Mouse (Mus musculus): Measurements from ENCODE around the gene Ppm1h. TPM values are rescaled to one million over a fixed set of nuclear protein-coding genes. Genes with fewer than 3 reads are reported as not detected.
A peak's percentile ranks its signal among the peaks of the same experiment; 100 is the strongest.

Ppm1h gene
- polyA plus RNA-seq, 1 experiment from 2014 or later, result 11.5 TPM

DNA sequence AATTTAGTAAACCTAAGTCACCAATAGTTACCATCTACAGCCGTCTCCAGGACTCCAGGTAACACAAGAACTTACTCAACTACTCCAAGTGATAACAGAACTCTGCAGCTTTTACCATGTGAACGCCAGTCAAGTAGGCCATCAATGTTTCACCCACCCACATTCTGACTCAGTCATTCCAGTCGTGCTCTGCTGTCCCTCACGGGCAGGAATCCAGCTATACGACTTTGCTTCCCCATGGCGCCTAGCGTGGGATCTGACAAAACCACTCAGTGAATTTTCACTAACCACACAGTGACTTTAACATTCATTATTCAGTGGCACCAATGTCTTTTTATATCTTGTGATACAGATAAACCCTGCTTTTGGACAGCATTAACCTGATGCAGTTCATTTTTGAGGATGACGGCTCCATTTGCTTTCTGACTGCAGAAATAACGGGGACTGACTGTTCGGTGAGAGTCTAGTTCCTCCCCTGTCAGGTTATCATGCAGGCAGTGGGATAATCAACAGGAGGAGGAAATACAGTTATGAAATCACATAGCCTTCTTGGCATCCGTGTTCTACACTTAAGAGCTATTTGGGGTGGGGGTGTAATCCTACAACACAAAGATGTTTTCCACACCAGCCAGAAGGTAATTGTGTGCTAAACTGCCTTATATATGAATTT is 304.5 kb downstream of the Ppm1h start:
- WGBS, result 83% methylated on average over 11 of the region's 11 CpGs
- Histone ChIP-seq H3K4me1 (ENCODE audit: control insufficient read depth, insufficient read depth, low read length) (peaks cover 27% of the 10 kb centered on the region; the same call in 1 of the 2 replicates), H3K27ac (ENCODE audit: low read length) (0 out of 2 replicates have a peak overlapping the region, but pooled peaks have one; percentile 27), H3K4me3 (ENCODE audit: low read depth, low read length) (peak overlapping the region; percentile 88), H3K9me3 (ENCODE audit: control insufficient read depth, low read depth, low read length) (no peaks in the 10 kb centered on the region), H3K9ac (replicated peaks; ENCODE audit: low read depth, low read length) (0 out of 2 replicates have a peak overlapping the region, but pooled peaks have one; percentile 100), H3K4me2 (replicated peaks; ENCODE audit: low read depth, low read length) (peak overlapping the region; percentile 51), H3K36me3 (ENCODE audit: control insufficient read depth, insufficient read depth, low read length) (peaks cover 13% of the 10 kb centered on the region), H3K27me3 (ENCODE audit: control insufficient read depth, insufficient read depth, low read length) (no peaks in the 10 kb centered on the region)
- ATAC-seq (ENCODE audit: insufficient number of reproducible peaks, insufficient read depth, low FRiP score, low read depth), result no peak

- ATAC-seq (ENCODE audit: insufficient number of reproducible peaks, insufficient read depth, low FRiP score, low read depth), result no peak
- peak overlapping the region; percentile 100 for H3K27ac ChIP-seq (ENCODE audit: low read length)
- H3K27me3 ChIP-seq (ENCODE audit: control insufficient read depth, insufficient read depth, low read length), result no peaks in the 10 kb centered on the region
- peaks cover 13% of the 10 kb centered on the region for H3K36me3 ChIP-seq (ENCODE audit: control insufficient read depth, insufficient read depth, low read length)
- peak overlapping the region; percentile 100 for H3K9ac ChIP-seq (replicated peaks; ENCODE audit: low read depth, low read length)
- 35% methylated on average over 10 of the region's 10 CpGs for WGBS
- H3K4me3 ChIP-seq (ENCODE audit: low read depth, low read length), result peak overlapping the region; percentile 88
- H3K4me1 ChIP-seq (ENCODE audit: control insufficient read depth, insufficient read depth, low read length), result peaks cover 28% of the 10 kb centered on the region; the same call in 1 of the 2 replicates
- H3K9me3 ChIP-seq (ENCODE audit: control insufficient read depth, low read depth, low read length), result no peaks in the 10 kb centered on the region
- H3K4me2 ChIP-seq (replicated peaks; ENCODE audit: low read depth, low read length), result peak overlapping the region; percentile 51
These were observed 305.3 kb downstream of the Ppm1h start for GRCm38 (mm10) chr10:122983579-122984530.

DNA sequence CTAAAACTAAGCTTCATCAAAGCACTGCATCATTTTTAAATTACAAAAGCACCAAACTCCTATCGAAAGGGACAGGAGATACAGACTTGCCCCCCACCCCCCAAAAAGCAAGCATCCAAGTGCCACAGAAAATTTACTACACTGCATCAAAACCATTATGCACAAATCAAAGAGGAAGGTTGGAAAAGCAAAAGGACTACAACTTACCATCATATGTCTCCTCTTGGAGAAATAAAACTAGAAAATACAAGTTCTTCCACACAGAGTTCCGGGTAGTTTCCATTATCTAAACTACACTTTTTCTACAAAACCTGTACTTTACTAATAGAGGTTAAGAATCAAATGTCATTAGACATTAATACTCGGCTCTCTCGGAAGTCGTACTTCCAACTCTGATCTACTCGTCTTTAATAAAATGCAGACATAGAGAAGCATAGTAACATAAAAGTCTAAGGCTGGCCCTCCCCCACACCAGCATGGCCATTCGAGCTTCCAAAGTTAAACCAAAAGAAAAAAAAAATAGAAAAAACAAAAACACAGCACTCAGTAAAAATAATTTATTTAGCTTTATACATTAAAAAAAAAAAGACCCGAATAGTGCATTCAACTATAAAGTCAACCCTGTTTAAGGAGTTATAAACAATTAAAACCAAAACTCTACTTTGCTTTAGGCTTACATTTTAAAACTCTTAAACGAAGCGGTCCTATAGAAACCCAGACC is 306.1 kb downstream of the Ppm1h start:
- H3K27me3 ChIP-seq (ENCODE audit: control insufficient read depth, insufficient read depth, low read length), result no peaks in the 10 kb centered on the region
- ATAC-seq (ENCODE audit: insufficient number of reproducible peaks, insufficient read depth, low FRiP score, low read depth), result no peak
- peaks cover 13% of the 10 kb centered on the region for H3K36me3 ChIP-seq (ENCODE audit: control insufficient read depth, insufficient read depth, low read length)
- peak overlapping the region; percentile 100 for H3K9ac ChIP-seq (replicated peaks; ENCODE audit: low read depth, low read length)
- peak overlapping the region; percentile 51 for H3K4me2 ChIP-seq (replicated peaks; ENCODE audit: low read depth, low read length)
- no peaks in the 10 kb centered on the region for H3K9me3 ChIP-seq (ENCODE audit: control insufficient read depth, low read depth, low read length)
- 2% methylated on average over 10 of the region's 10 CpGs for WGBS
- peak overlapping the region; percentile 88 for H3K4me3 ChIP-seq (ENCODE audit: low read depth, low read length)
- H3K4me1 ChIP-seq (ENCODE audit: control insufficient read depth, insufficient read depth, low read length), result peaks cover 28% of the 10 kb centered on the region; the same call in 1 of the 2 replicates
- peak overlapping the region; percentile 100 for H3K27ac ChIP-seq (ENCODE audit: low read length)

GRCm38 (mm10) chr10:122985252-122985514 is 306.6 kb downstream of the Ppm1h start:
- no peaks in the 10 kb centered on the region for H3K27me3 ChIP-seq (ENCODE audit: control insufficient read depth, insufficient read depth, low read length)
- H3K4me2 ChIP-seq (replicated peaks; ENCODE audit: low read depth, low read length), result peak overlapping the region; percentile 51
- peak overlapping the region; percentile 88 for H3K4me3 ChIP-seq (ENCODE audit: low read depth, low read length)
- ATAC-seq (ENCODE audit: insufficient number of reproducible peaks, insufficient read depth, low FRiP score, low read depth), result no peak
- under 1% methylated on average over 37 of the region's 37 CpGs for WGBS
- H3K27ac ChIP-seq (ENCODE audit: low read length), result peak overlapping the region; percentile 100
- H3K4me1 ChIP-seq (ENCODE audit: control insufficient read depth, insufficient read depth, low read length), result peaks cover 28% of the 10 kb centered on the region; the same call in 1 of the 2 replicates
- no peaks in the 10 kb centered on the region for H3K9me3 ChIP-seq (ENCODE audit: control insufficient read depth, low read depth, low read length)
- peaks cover 13% of the 10 kb centered on the region for H3K36me3 ChIP-seq (ENCODE audit: control insufficient read depth, insufficient read depth, low read length)
- H3K9ac ChIP-seq (replicated peaks; ENCODE audit: low read depth, low read length), result peak overlapping the region; percentile 100

DNA sequence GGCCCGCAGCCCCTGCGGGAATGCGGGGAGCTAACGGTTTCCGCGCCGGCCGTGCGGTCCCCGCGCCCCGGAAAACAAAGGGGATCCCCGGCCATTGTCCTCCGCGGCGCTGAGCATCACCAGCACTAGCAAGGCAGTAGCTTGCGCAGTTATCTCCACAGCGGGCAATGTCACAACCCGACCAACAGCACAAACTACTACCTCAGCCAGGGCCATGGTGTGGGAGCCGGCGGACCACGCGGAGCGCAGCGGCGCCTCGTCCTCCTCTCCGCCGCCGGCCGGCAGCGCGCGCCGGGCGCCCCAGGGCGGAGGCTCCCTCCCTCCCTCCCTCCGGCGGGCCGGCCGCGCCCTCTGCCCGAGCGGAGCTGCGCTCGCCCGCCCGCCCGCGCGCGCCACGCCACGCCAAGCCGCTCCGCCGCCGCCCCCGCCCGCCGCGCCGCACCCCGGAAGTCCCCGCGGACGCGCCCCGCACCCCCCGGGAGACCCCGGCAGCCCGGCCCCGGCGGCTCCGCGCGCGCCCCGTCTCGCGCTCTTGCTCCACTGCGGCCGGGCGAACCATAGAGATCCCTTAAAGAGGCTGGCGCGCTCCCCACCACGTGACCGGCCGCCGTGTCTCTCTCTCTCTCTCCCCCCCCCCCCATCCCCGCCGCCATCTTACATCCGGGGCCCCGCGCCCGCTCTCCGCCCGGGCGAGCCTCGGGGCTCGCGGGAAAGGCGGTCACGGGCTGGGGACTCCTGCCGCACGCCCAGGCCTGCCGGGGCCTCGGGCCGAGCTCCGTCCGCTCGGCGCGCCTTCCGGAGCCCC is 307.2 kb downstream of the Ppm1h start:
- Histone ChIP-seq H3K9me3 (ENCODE audit: control insufficient read depth, low read depth, low read length) (no peaks in the 10 kb centered on the region), H3K27ac (ENCODE audit: low read length) (peak overlapping the region; percentile 100), H3K4me2 (replicated peaks; ENCODE audit: low read depth, low read length) (peak overlapping the region; percentile 51), H3K4me3 (ENCODE audit: low read depth, low read length) (peak overlapping the region; percentile 88), H3K27me3 (ENCODE audit: control insufficient read depth, insufficient read depth, low read length) (no peaks in the 10 kb centered on the region), H3K4me1 (ENCODE audit: control insufficient read depth, insufficient read depth, low read length) (peaks cover 28% of the 10 kb centered on the region; the same call in 1 of the 2 replicates), H3K36me3 (ENCODE audit: control insufficient read depth, insufficient read depth, low read length) (peaks cover 9% of the 10 kb centered on the region), H3K9ac (replicated peaks; ENCODE audit: low read depth, low read length) (peak overlapping the region; percentile 100)
- 1% methylated on average over 45 of the region's 115 CpGs for WGBS
- peak; percentile 88 for ATAC-seq (ENCODE audit: insufficient number of reproducible peaks, insufficient read depth, low FRiP score, low read depth)

GRCm38 (mm10) chr10:122986320-122987225 is 308.0 kb downstream of the Ppm1h start:
- Histone ChIP-seq H3K36me3 (ENCODE audit: control insufficient read depth, insufficient read depth, low read length) (peaks cover under 1% of the 10 kb centered on the region), H3K27ac (ENCODE audit: low read length) (peak overlapping the region; percentile 100), H3K9me3 (ENCODE audit: control insufficient read depth, low read depth, low read length) (no peaks in the 10 kb centered on the region), H3K4me1 (ENCODE audit: control insufficient read depth, insufficient read depth, low read length) (peaks cover 28% of the 10 kb centered on the region; the same call in 1 of the 2 replicates), H3K4me2 (replicated peaks; ENCODE audit: low read depth, low read length) (peak overlapping the region; percentile 50), H3K27me3 (ENCODE audit: control insufficient read depth, insufficient read depth, low read length) (no peaks in the 10 kb centered on the region), H3K4me3 (ENCODE audit: low read depth, low read length) (peak overlapping the region; percentile 88), H3K9ac (replicated peaks; ENCODE audit: low read depth, low read length) (peak overlapping the region; percentile 100)
- peak; percentile 81 for ATAC-seq (ENCODE audit: insufficient number of reproducible peaks, insufficient read depth, low FRiP score, low read depth)
- WGBS, result 9% methylated on average over 40 of the region's 54 CpGs

DNA sequence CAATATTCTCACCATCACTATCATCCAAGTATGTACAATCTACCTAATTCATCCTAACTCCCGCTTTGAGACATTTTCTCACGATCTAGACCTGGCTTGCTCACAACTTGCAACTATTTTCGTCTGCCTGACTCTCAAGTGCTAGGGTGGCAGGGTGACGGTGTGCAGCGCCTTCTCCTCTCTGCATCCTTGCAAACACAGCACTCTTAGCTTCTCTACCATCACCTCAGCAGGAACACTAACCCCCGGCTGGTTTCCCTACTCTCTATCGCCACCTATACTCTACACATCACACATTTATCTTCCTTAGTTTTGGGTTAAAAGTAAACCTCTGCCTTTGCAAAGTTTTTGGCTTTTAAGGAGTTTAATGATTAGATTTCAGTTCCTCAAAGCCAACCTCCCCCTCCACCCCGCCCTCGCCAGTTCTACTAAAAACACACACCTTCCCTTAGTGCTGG is 309.1 kb downstream of the Ppm1h start:
- Histone ChIP-seq H3K4me2 (replicated peaks; ENCODE audit: low read depth, low read length) (0 out of 2 replicates have a peak overlapping the region, but pooled peaks have one; percentile 17), H3K36me3 (ENCODE audit: control insufficient read depth, insufficient read depth, low read length) (no peaks in the 10 kb centered on the region), H3K9me3 (ENCODE audit: control insufficient read depth, low read depth, low read length) (no peaks in the 10 kb centered on the region), H3K9ac (replicated peaks; ENCODE audit: low read depth, low read length) (no peak overlapping the region), H3K27ac (ENCODE audit: low read length) (peak overlapping the region; percentile 100; the same call in 1 of the 2 replicates), H3K27me3 (ENCODE audit: control insufficient read depth, insufficient read depth, low read length) (no peaks in the 10 kb centered on the region), H3K4me1 (ENCODE audit: control insufficient read depth, insufficient read depth, low read length) (peaks cover 28% of the 10 kb centered on the region; the same call in 1 of the 2 replicates), H3K4me3 (ENCODE audit: low read depth, low read length) (no peak overlapping the region)
- 18% methylated on average over 9 of the region's 9 CpGs for WGBS
- ATAC-seq (ENCODE audit: insufficient number of reproducible peaks, insufficient read depth, low FRiP score, low read depth), result 0 out of 2 replicates have a peak, but pooled peaks have one; percentile 30
